Mouse (Mus musculus): ENCODE data around the gene Gcsh.

Gcsh gene

DNA sequence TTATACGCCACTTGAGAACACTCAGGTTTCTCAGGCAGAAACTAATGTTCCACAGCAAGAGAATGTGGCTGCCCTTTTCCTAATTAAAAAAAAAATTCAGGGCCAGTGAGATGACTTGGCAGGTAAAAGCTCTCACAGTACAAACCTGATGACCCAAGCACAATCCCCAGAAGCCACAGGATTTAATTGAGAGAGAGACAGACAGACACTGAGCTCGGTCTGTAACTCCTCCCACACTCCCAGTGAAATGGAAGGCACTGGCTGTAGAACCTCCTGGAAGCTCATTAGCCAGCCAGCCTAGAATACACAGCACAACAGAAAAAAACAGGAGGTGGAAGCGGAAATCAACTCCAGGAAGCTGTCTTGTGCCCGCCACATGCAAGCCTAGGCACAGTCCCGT, 17.7 kb downstream of the Gcsh start:
- no peak for DNase-seq

DNA sequence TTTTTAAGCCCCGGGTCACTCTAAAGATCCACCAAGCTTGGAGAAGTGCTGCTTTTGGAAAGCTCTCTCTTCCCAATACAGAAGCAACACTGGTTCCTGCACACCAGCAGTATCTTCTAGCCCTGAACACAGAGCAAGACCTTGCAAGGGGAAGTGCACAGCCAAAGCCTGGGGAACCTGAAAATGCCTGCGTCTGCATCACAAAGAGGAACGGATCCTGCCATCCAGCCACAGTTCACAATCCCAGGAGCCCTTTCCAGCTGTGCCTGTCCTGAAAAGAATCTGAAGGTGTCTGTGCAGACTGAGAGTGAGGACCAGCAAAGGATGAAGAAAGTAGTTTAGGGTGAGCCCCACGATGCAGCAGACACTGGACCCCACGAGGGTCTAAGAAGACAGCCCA, 18.3 kb downstream of the Gcsh start:
- no peak for DNase-seq

DNA sequence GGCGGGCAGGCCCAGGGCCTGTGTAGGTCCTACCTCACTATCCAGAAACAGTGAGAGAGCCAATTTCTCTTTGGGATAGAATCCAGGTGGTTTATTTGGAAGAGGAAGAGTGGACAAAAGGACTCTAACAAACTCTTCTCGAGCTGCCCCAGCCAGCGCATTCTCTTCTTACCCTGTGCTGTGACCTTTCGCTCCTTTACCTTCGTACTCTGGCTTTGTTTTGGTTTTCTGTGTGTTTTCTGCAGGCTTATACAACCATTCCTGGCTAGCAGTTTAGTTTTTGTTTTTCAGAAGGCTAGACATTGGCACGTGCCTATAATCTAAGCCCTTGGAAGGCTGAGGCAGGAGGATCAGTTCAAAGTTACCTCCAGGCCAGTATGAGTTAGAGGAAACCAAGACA, 23.8 kb downstream of the Gcsh start:
- no peak for DNase-seq

DNA sequence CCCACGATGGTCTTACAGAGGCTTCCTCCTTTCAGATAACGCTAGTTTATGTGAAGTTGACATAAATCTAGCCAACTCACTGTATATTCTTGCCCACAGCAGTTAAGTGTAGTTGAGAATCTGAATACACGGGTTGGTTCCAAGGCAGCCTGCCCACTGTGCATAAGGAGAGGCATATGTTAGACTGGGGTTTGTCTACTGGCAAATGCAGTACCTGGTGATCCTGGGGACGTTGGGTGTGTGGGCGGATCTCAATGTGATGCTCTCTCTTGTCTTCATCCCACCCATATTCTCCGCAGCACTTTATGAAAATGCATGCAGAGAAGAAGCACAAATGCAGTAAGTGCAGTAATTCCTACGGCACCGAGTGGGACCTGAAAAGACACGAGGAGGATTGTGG, 38.9 kb downstream of the Gcsh start:
- DNase-seq: no peak

DNA sequence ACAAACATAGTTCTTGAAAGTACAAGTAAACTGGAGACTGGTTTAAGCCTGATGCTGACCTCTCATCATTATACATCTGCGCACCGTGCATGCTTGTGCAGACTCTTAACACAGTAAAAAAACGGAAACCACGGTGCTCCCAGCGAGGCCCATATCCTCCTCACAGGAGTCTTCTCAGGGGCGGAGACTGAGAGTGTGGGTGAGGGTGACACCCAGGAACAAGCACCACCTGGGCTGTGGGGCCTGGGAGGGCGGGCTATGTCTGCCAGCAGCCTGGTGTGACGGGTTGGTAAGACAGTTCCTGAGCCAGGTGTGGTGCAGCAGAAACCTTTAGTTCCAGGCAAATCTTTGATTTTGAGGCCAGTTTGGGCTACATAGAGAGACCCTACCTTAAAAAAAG, 40.9 kb downstream of the Gcsh start:
- peak; percentile 76 for DNase-seq

DNA sequence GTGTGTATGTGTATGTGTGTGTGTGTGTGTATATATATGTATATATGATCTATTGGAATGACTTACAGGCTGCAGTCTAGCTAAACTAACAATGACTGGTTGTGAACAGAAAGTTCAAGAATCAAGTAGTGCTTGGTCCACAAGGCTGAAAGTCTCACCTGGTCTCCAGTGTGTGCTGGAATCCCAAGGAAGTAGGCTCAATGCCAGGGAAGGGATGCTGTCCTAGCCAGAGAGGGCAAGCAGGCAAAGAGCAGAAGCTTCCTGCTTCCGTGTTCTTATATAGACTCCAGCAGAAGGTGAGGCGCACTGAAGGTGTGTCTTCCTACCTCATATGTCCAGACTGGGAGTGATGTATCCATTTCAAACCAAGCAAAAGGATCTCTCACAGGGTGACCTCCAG, 41.6 kb downstream of the Gcsh start:
- no peak for DNase-seq

DNA sequence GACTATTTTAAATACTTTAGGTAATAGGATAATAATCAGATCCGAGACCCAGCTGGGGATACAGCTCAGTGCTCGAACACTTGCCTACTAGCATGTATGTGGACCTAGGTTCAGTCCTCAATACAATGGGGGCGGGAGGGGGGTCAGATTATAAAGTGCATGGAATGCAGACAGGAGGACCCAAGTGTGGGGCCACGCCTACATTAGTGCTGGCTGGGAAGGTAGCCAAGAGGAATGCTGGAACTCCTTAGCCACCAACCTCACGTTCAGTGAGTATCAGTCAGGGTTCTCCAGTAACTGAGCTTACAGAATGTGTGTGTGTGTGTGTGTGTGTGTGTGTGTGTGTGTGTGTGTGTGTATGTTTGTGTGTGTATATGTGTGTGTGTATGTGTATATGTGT, 42.0 kb downstream of the Gcsh start:
- DNase-seq: no peak

DNA sequence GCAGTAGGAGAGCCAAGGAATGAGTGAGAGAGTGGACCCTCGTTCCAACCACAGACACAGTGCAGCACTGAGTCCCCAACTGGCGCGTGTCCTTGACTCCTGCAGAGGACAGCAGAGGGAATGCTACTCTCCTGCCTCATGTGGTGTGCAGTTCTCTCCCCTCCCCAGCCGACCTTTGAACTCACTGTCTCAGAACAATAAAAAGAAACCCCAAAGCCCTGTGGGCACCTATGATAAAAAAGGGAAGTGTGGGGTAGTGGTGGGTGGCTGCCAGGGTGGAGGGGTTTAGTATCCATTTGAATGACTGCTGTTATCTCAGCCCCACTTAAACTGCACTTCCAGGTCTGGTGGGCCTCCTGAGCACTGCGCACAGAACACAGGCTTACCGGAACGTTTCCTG, 45.7 kb downstream of the Gcsh start:
- DNase-seq: no peak

DNA sequence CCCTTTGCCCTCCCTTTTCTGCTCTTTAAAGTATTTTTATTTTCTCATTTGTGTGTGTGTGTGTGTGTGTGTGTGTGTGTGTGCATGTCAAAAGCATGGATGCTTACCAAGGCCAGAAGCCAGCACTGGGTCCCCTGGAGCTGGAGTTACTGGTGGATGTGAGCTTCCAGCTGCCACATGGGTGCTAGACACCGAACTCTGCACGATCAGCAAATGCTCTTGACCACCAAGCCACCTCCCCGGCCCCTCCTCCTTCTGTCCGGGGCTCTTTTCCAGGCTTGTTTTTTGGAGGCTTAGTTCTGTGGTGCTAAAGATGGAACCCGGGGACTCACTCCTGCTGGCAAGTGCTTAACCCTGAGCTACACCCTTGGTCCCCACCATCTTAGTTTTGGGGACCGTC, 46.5 kb downstream of the Gcsh start:
- DNase-seq: no peak

DNA sequence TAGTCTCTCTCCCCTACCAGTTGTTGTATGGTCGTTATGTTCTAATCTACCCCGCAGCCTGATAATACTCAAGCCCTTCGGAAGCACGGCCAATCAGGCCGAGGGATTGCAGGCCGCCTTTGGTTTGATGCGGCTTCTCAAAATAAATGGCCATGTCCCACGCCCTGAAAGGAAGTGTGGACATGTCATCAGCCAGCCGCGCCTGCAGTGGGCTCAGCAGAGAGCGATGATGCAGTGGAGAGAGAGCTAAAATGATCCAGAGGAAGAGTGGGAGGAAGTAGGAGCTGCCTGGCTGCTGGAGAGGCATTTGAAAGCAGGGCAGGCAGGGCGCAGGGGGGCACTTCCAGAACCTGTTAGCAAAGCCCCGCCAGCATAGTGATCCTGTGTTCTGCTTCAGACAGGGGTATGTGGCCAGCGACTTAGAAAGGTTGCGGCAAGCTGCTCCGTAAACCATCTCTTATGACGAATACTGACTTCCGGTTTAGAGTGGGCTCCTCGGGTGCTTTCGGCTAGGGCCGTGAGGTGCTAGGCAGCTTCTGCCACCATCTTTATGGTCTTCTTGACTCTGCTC, 47.0 kb downstream of the Gcsh start:
- DNase-seq: peak; percentile 27

DNA sequence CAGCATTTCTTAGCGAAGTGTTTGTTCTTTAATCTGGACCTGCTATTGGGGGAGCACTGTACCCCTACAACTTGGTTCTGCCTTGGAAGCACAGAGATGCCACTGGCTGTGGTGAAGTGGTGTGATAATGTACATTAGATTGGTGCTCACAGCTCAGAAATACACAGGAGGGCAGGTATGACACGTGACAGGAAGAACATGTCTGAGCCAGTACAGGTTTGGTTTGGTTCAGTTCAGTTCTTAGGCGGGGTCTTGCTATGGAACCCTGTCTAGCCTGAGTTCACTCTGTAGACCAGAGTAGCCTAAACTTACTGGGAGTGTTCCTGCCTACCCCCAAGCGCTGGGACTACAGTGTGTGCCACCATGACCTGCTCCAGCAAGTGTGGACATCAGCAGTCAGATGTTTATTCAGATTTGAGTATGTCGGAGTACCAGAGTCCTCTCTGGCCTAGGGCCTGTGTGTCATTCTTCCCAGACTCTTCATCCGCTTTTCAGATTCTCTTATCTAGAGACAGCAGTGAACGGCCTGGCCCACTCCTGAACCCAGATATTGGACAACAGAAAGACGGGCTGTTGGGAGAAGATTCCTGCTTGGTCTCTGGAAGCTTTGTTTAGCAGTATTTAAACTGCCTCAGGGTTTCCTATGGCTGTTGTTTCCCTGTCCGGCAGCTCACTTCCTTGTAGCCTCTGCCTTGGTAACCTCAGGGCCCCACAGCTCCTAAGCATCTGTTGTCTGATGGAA, 48.0 kb downstream of the Gcsh start:
- DNase-seq: no peak

DNA sequence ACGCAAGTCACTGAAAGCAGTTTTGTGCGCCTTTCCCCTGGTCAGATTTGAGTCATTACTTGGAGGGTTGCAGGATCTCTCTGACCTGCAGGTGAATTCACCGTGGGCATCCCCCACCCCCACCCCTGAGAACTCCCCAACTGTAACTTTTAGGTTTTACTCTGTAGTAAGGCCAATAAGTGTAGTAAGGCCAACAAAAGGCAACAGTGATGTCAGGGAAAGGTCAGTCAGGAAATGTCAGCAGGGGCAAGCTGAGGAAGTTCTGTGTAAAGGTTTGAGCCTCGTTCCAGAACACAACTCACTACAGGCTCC, 49.0 kb downstream of the Gcsh start:
- no peak for DNase-seq

DNA sequence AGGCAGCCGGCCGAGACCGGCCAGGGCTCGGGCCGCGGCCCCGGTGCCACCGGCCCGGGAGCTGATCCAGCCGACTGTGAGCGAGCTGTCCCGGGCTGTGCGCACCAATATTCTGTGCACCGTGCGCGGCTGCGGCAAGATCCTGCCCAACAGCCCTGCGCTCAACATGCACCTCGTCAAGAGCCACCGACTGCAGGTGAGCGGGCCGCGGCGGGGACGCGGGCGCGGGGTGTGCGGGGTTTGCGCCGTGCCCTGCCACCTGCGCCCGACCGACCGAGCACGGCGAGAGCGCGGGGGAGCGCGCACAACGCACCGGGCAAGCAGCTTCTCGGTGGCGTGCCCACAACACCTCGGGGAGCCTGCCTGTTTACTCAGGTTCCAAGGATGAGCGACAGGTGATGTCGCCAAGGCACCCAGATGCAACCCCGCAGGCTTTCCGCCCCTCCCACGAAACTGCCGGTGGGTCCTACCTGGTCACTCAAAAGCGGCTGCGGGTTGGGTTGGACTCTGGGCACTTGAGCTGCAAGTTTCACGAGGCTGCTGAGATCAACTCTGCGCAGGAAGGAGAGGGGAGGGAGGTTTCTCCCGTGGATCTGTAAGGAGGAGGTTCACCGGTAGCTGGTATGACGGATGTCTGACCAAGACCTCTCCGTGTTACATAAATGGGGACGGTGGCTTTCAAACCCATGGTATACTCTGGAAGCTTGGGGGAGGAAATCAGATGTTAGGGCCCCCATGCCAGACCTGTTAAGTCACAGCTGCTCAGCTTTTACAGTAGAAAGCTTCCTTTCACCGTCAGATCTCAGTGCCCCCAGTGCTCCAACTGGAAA, 49.6 kb downstream of the Gcsh start:
- peak; percentile 44 for DNase-seq

DNA sequence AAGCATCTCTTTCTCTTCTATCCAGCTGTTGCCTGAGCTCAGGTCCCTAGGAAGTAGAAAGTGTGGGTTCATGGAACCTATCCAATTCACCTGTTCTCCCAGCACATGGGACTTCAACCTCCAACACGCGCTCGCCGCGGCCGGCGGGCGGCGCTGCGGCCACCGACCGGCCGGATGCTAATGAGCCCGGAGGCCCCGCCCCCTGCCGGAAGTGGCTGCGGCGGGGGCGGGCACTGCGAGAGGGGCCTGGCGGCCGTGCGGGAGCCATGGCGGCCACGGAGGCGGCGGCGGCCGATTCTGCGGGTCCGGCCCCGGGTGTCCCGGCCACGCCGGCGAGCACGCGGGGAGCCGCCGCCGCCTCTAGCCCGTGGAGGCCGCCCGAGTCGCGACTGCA, 50.2 kb downstream of the Gcsh start, which contains the start of gene Atmin:
Gene Atmin (plus strand): TSS at position 233 of the 394 bp plus-strand sequence.
- peak; percentile 83 for DNase-seq

DNA sequence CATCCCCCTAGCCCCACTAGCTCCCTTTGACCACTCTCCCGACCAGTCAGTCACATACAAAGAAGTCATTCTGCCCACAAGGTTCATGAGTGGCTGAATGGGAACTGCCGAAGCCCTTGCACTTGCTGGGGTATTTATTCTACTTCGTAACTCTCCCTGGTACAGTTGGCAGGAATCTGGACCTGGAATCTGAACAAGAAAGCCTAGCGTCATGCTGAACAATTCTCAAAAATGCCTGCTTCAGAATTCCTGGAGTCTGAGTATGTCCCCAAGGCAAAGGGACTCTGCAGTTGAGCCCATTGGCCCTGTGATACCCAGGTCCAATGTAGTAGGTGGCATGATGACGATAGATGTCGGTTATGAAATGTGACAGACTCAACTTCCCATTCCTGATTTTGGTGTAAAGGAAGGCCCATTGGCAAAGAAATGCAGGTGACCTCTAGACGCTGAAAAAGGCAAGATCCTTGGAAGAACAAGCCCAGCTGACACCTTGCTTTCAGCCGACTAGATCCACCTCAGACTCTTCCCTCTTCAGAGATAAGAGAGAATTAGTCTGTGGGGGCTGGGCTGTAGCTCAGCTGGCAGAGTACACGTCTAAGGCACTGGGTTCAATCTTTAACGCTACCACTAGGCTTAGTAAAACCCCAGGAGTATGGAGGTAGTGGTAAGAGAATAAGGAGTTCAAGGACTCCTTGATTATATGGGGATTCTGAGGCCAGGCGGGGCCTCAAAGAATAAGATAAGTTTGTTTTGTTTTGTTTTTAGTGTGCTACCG, 50.9 kb downstream of the Gcsh start:
- DNase-seq: no peak

DNA sequence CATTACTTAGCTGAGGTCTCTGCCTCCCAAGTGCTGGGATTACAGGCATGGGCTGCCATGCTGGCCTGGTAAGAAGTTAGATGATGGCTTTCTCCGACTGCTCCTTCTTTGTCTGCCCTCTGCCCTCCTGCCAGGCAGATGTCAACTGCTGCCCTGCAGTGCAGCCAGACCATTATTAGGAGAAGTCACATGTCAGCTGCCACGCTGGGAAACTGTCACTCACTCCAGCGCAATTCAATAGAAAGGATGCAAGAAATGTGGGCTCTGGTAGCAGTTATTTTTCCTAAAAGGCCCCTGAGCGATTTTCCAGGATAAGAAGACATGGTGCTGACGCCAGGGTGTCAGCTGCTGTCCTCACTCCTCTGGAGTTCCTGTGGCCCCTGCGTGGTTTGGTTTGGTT, 57.8 kb downstream of the Gcsh start:
- DNase-seq: no peak

DNA sequence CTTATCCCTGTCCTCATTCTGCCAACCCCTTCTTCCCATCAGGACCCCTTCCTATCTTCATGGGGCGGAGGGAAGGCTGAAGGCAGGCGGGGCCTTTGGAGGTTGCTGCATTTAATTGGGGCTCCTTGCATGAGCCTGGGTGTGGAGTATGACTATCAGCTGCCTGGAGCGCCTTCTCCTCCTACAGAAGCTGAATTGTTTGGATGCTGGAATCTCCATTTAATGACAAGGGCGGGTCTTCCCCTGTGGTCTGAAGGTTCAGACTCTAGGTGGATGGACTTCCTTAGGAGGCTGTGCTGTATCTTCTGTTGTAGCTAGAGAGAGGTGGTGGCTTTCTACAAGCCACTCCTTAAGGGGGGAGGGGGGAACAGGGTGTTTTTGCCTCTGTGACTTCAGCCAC, 58.4 kb downstream of the Gcsh start:
- DNase-seq: no peak

Measured in thymus, postnatal 25 days (tissue).